Mouse (Mus musculus): ENCODE measurements around the gene Gli2.

The Gli2 gene

GRCm38 (mm10) chr1:119053402-119053841 is at the start of gene Gli2:
Gene Gli2, minus strand, starts transcription at chr1:119053619.
- Histone ChIP-seq H3K27me3 (ENCODE audit: control insufficient read depth, insufficient read depth, low read length, poor library complexity, severe bottlenecking) (no peaks in the 10 kb centered on the region; the same call in 1 of the 2 replicates), H3K36me3 (ENCODE audit: control insufficient read depth, insufficient read depth, low read length, poor library complexity, severe bottlenecking) (no peaks in the 10 kb centered on the region)
- DNase-seq (ENCODE audit: low read depth, low spot score), result no peak

- Histone ChIP-seq H3K36me3 (ENCODE audit: control insufficient read depth, insufficient read depth, low read length, poor library complexity, severe bottlenecking) (no peaks in the 10 kb centered on the region), H3K27me3 (ENCODE audit: control insufficient read depth, insufficient read depth, low read length, poor library complexity, severe bottlenecking) (no peaks in the 10 kb centered on the region)
- DNase-seq (ENCODE audit: low read depth, low spot score), result no peak
Observed at GRCm38 (mm10) chr1:119097921-119098521, 44.6 kb upstream of the Gli2 start.

- Histone ChIP-seq H3K27me3 (ENCODE audit: control insufficient read depth, insufficient read depth, low read length, poor library complexity, severe bottlenecking) (no peaks in the 10 kb centered on the region), H3K36me3 (ENCODE audit: control insufficient read depth, insufficient read depth, low read length, poor library complexity, severe bottlenecking) (no peaks in the 10 kb centered on the region)
- DNase-seq (ENCODE audit: low read depth, low spot score), result peak; percentile 10
Observed at GRCm38 (mm10) chr1:119093739-119094138, 40.3 kb upstream of the Gli2 start.

- H3K36me3 ChIP-seq (ENCODE audit: control insufficient read depth, insufficient read depth, low read length, poor library complexity, severe bottlenecking), result no peaks in the 10 kb centered on the region
- no peaks in the 10 kb centered on the region for H3K27me3 ChIP-seq (ENCODE audit: control insufficient read depth, insufficient read depth, low read length, poor library complexity, severe bottlenecking)
- DNase-seq (ENCODE audit: low read depth, low spot score), result no peak
Observed at GRCm38 (mm10) chr1:119089887-119090620, 36.6 kb upstream of the Gli2 start.

GRCm38 (mm10) chr1:119087539-119087938 is 34.1 kb upstream of the Gli2 start:
- Histone ChIP-seq H3K36me3 (ENCODE audit: control insufficient read depth, insufficient read depth, low read length, poor library complexity, severe bottlenecking) (no peaks in the 10 kb centered on the region), H3K27me3 (ENCODE audit: control insufficient read depth, insufficient read depth, low read length, poor library complexity, severe bottlenecking) (no peaks in the 10 kb centered on the region)
- peak; percentile 55 for DNase-seq (ENCODE audit: low read depth, low spot score)

GRCm38 (mm10) chr1:119085771-119086170 is 32.4 kb upstream of the Gli2 start:
- Histone ChIP-seq H3K27me3 (ENCODE audit: control insufficient read depth, insufficient read depth, low read length, poor library complexity, severe bottlenecking) (no peaks in the 10 kb centered on the region), H3K36me3 (ENCODE audit: control insufficient read depth, insufficient read depth, low read length, poor library complexity, severe bottlenecking) (no peaks in the 10 kb centered on the region)
- DNase-seq (ENCODE audit: low read depth, low spot score), result no peak

GRCm38 (mm10) chr1:119083468-119083921 is 30.1 kb upstream of the Gli2 start:
- H3K27me3 ChIP-seq (ENCODE audit: control insufficient read depth, insufficient read depth, low read length, poor library complexity, severe bottlenecking), result no peaks in the 10 kb centered on the region
- H3K36me3 ChIP-seq (ENCODE audit: control insufficient read depth, insufficient read depth, low read length, poor library complexity, severe bottlenecking), result no peaks in the 10 kb centered on the region
- DNase-seq (ENCODE audit: low read depth, low spot score), result no peak

- Histone ChIP-seq H3K27me3 (ENCODE audit: control insufficient read depth, insufficient read depth, low read length, poor library complexity, severe bottlenecking) (no peaks in the 10 kb centered on the region), H3K36me3 (ENCODE audit: control insufficient read depth, insufficient read depth, low read length, poor library complexity, severe bottlenecking) (no peaks in the 10 kb centered on the region)
- peak; percentile 11 for DNase-seq (ENCODE audit: low read depth, low spot score)
Observed at GRCm38 (mm10) chr1:119082231-119082991, 29.0 kb upstream of the Gli2 start.

- H3K36me3 ChIP-seq (ENCODE audit: control insufficient read depth, insufficient read depth, low read length, poor library complexity, severe bottlenecking), result no peaks in the 10 kb centered on the region
- DNase-seq (ENCODE audit: low read depth, low spot score), result no peak
- H3K27me3 ChIP-seq (ENCODE audit: control insufficient read depth, insufficient read depth, low read length, poor library complexity, severe bottlenecking), result no peaks in the 10 kb centered on the region
Observed at GRCm38 (mm10) chr1:119077933-119078332, 24.5 kb upstream of the Gli2 start.

- DNase-seq (ENCODE audit: low read depth, low spot score), result no peak
- Histone ChIP-seq H3K27me3 (ENCODE audit: control insufficient read depth, insufficient read depth, low read length, poor library complexity, severe bottlenecking) (no peaks in the 10 kb centered on the region), H3K36me3 (ENCODE audit: control insufficient read depth, insufficient read depth, low read length, poor library complexity, severe bottlenecking) (no peaks in the 10 kb centered on the region)
Observed at GRCm38 (mm10) chr1:119076333-119076732, 22.9 kb upstream of the Gli2 start.

GRCm38 (mm10) chr1:119075916-119076315 is 22.5 kb upstream of the Gli2 start:
- H3K36me3 ChIP-seq (ENCODE audit: control insufficient read depth, insufficient read depth, low read length, poor library complexity, severe bottlenecking), result no peaks in the 10 kb centered on the region
- H3K27me3 ChIP-seq (ENCODE audit: control insufficient read depth, insufficient read depth, low read length, poor library complexity, severe bottlenecking), result no peaks in the 10 kb centered on the region
- no peak for DNase-seq (ENCODE audit: low read depth, low spot score)

- H3K36me3 ChIP-seq (ENCODE audit: control insufficient read depth, insufficient read depth, low read length, poor library complexity, severe bottlenecking), result no peaks in the 10 kb centered on the region
- no peaks in the 10 kb centered on the region for H3K27me3 ChIP-seq (ENCODE audit: control insufficient read depth, insufficient read depth, low read length, poor library complexity, severe bottlenecking)
- no peak for DNase-seq (ENCODE audit: low read depth, low spot score)
Observed at GRCm38 (mm10) chr1:119075500-119075899, 22.1 kb upstream of the Gli2 start.

- Histone ChIP-seq H3K27me3 (ENCODE audit: control insufficient read depth, insufficient read depth, low read length, poor library complexity, severe bottlenecking) (no peaks in the 10 kb centered on the region), H3K36me3 (ENCODE audit: control insufficient read depth, insufficient read depth, low read length, poor library complexity, severe bottlenecking) (no peaks in the 10 kb centered on the region)
- no peak for DNase-seq (ENCODE audit: low read depth, low spot score)
Observed at GRCm38 (mm10) chr1:119074910-119075309, 21.5 kb upstream of the Gli2 start.

GRCm38 (mm10) chr1:119073876-119074275 is 20.5 kb upstream of the Gli2 start:
- no peak for DNase-seq (ENCODE audit: low read depth, low spot score)
- Histone ChIP-seq H3K27me3 (ENCODE audit: control insufficient read depth, insufficient read depth, low read length, poor library complexity, severe bottlenecking) (no peaks in the 10 kb centered on the region), H3K36me3 (ENCODE audit: control insufficient read depth, insufficient read depth, low read length, poor library complexity, severe bottlenecking) (no peaks in the 10 kb centered on the region)
